Mouse (Mus musculus): ENCODE results near the gene Rpl3. TPM values are rescaled to one million over a fixed set of nuclear protein-coding genes. Genes with fewer than 3 reads are reported as not detected.

Rpl3 gene
- polyA plus RNA-seq, 1 experiment from 2014 or later = 1,133 TPM

- Histone ChIP-seq H3K27ac (ENCODE audit: low read length) (no peak overlapping the region), H3K4me1 (ENCODE audit: control insufficient read depth, insufficient read depth, low read length) (no peaks in the 10 kb centered on the region)
- whole genome bisulfite sequencing = 75% methylated on average over 4 of the region's 4 CpGs
These were observed 49.5 kb downstream of the Rpl3 start for GRCm38 (mm10) chr15:80042152-80042551.

DNA sequence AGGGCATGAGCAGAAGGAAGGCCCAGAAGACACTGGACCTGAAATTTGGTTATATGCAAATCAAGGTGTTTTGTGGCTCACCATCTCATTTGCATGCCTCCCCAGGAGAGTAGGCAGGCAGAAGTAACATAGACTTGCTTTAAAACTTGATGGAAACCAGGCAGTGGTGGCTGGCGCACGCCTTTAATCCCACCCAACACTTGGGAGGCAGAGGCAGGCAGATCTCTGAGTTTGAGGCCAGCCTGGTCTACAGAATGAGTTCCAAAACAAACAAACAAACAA is 53.6 kb downstream of the Rpl3 start:
- Histone ChIP-seq H3K27me3 (replicated peaks; ENCODE audit: control insufficient read depth, insufficient read depth, low read length) (no peaks in the 10 kb centered on the region), H3K9ac (ENCODE audit: low read depth, low read length) (no peak overlapping the region), H3K9me3 (ENCODE audit: control insufficient read depth, low read length) (no peaks in the 10 kb centered on the region), H3K4me2 (ENCODE audit: low read depth, low read length) (no peak overlapping the region), H3K36me3 (ENCODE audit: control insufficient read depth, insufficient read depth, low read length) (no peaks in the 10 kb centered on the region), H3K27ac (ENCODE audit: low read length) (no peak overlapping the region), H3K4me1 (ENCODE audit: control insufficient read depth, insufficient read depth, low read length) (no peaks in the 10 kb centered on the region), H3K4me3 (ENCODE audit: low read length) (no peak overlapping the region)
- ATAC-seq = no peak
- 91% methylated on average over 2 of the region's 2 CpGs for WGBS

More at GRCm38 (mm10) chr15:80042152-80042551, 49.5 kb downstream of the Rpl3 start:
- H3K9ac ChIP-seq (ENCODE audit: low read depth, low read length) = no peak overlapping the region
- H3K4me3 ChIP-seq (ENCODE audit: low read length) = no peak overlapping the region
- H3K9me3 ChIP-seq (ENCODE audit: control insufficient read depth, low read length) = no peaks in the 10 kb centered on the region
- no peak overlapping the region for H3K4me2 ChIP-seq (ENCODE audit: low read depth, low read length)
- no peaks in the 10 kb centered on the region for H3K36me3 ChIP-seq (ENCODE audit: control insufficient read depth, insufficient read depth, low read length)
- H3K27me3 ChIP-seq (replicated peaks; ENCODE audit: control insufficient read depth, insufficient read depth, low read length) = no peaks in the 10 kb centered on the region
- no peak for ATAC-seq

- WGBS = 74% methylated on average over 11 of the region's 11 CpGs
- Histone ChIP-seq H3K4me1 (ENCODE audit: control insufficient read depth, insufficient read depth, low read length) (no peaks in the 10 kb centered on the region), H3K36me3 (ENCODE audit: control insufficient read depth, insufficient read depth, low read length) (no peaks in the 10 kb centered on the region), H3K9me3 (ENCODE audit: control insufficient read depth, low read length) (no peaks in the 10 kb centered on the region), H3K9ac (ENCODE audit: low read depth, low read length) (no peak overlapping the region), H3K4me3 (ENCODE audit: low read length) (no peak overlapping the region), H3K4me2 (ENCODE audit: low read depth, low read length) (no peak overlapping the region), H3K27me3 (replicated peaks; ENCODE audit: control insufficient read depth, insufficient read depth, low read length) (no peaks in the 10 kb centered on the region), H3K27ac (ENCODE audit: low read length) (no peak overlapping the region)
- ATAC-seq = no peak
These were observed 54.2 kb downstream of the Rpl3 start for GRCm38 (mm10) chr15:80037255-80038109.

DNA sequence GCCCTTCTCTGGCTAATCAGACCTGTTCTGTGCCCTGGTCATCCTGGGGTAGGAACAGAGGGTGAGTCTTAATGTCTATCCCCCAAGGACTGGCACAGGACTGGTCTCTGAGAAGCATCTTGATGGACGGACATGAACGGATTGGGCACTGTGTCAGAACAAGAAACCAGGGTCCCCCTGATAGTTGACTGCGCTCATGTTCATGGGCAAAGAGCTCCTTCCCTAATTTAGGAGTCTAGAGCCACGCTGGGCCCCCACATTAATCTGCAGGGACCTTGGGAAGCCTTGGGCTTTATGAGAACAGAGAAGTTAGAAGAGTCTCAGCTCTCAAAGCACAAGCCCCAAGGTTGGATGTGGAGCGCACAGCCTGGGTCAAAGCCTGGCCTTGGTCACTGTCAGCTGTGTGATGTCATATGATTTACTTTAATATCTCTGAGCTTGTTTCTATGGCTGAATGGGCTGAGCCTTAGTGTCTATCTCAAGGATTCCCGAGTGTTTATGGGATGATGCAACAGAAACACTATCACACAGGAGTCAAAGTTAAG is 56.3 kb downstream of the Rpl3 start:
- 82% methylated on average over 6 of the region's 6 CpGs for WGBS
- no peaks in the 10 kb centered on the region for H3K9me3 ChIP-seq (ENCODE audit: control insufficient read depth, low read length)
- no peaks in the 10 kb centered on the region for H3K4me1 ChIP-seq (ENCODE audit: control insufficient read depth, insufficient read depth, low read length)
- no peak overlapping the region for H3K4me3 ChIP-seq (ENCODE audit: low read length)
- H3K27me3 ChIP-seq (replicated peaks; ENCODE audit: control insufficient read depth, insufficient read depth, low read length) = no peaks in the 10 kb centered on the region
- ATAC-seq = no peak
- no peaks in the 10 kb centered on the region for H3K36me3 ChIP-seq (ENCODE audit: control insufficient read depth, insufficient read depth, low read length)
- no peak overlapping the region for H3K4me2 ChIP-seq (ENCODE audit: low read depth, low read length)
- H3K27ac ChIP-seq (ENCODE audit: low read length) = no peak overlapping the region
- no peak overlapping the region for H3K9ac ChIP-seq (ENCODE audit: low read depth, low read length)

- Histone ChIP-seq H3K4me1 (ENCODE audit: control insufficient read depth, insufficient read depth, low read length) (no peaks in the 10 kb centered on the region), H3K9me3 (ENCODE audit: control insufficient read depth, low read length) (no peaks in the 10 kb centered on the region), H3K9ac (ENCODE audit: low read depth, low read length) (no peak overlapping the region), H3K4me2 (ENCODE audit: low read depth, low read length) (no peak overlapping the region), H3K27me3 (replicated peaks; ENCODE audit: control insufficient read depth, insufficient read depth, low read length) (no peaks in the 10 kb centered on the region), H3K36me3 (ENCODE audit: control insufficient read depth, insufficient read depth, low read length) (no peaks in the 10 kb centered on the region), H3K27ac (ENCODE audit: low read length) (no peak overlapping the region), H3K4me3 (ENCODE audit: low read length) (no peak overlapping the region)
- ATAC-seq = no peak
These were observed 56.8 kb downstream of the Rpl3 start for GRCm38 (mm10) chr15:80034913-80035312.

DNA sequence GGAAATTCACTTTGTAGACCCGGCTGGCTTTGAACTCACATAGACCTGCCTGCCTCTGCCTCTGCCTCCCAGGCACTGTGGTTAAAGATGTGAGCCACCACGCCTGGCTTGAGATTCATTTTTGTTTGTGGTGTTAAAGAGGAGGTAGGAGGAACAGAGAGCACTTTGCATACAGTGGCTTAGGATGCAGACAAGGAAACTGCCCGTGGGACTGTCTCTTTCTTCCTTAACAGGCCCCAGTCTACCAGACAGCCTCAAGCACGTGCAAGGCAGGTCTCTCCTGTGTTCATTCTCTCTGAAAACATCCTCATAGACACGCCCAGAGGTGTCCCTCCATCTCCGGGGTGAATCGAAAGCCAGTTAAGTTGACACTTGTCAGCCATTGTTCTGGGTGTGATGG is 57.3 kb downstream of the Rpl3 start:
- H3K9ac ChIP-seq (ENCODE audit: low read depth, low read length) = no peak overlapping the region
- no peaks in the 10 kb centered on the region for H3K36me3 ChIP-seq (ENCODE audit: control insufficient read depth, insufficient read depth, low read length)
- H3K4me3 ChIP-seq (ENCODE audit: low read length) = no peak overlapping the region
- ATAC-seq = no peak
- H3K4me2 ChIP-seq (ENCODE audit: low read depth, low read length) = no peak overlapping the region
- 67% methylated on average over 7 of the region's 7 CpGs for WGBS
- no peaks in the 10 kb centered on the region for H3K9me3 ChIP-seq (ENCODE audit: control insufficient read depth, low read length)
- H3K27ac ChIP-seq (ENCODE audit: low read length) = no peak overlapping the region
- no peaks in the 10 kb centered on the region for H3K27me3 ChIP-seq (replicated peaks; ENCODE audit: control insufficient read depth, insufficient read depth, low read length)
- no peaks in the 10 kb centered on the region for H3K4me1 ChIP-seq (ENCODE audit: control insufficient read depth, insufficient read depth, low read length)

GRCm38 (mm10) chr15:80031133-80031532 is 60.5 kb downstream of the Rpl3 start:
- H3K36me3 ChIP-seq (ENCODE audit: control insufficient read depth, insufficient read depth, low read length) = no peaks in the 10 kb centered on the region
- WGBS = 88% methylated on average over 4 of the region's 4 CpGs
- no peaks in the 10 kb centered on the region for H3K9me3 ChIP-seq (ENCODE audit: control insufficient read depth, low read length)
- no peak overlapping the region for H3K9ac ChIP-seq (ENCODE audit: low read depth, low read length)
- H3K4me2 ChIP-seq (ENCODE audit: low read depth, low read length) = no peak overlapping the region
- no peak overlapping the region for H3K27ac ChIP-seq (ENCODE audit: low read length)
- H3K27me3 ChIP-seq (replicated peaks; ENCODE audit: control insufficient read depth, insufficient read depth, low read length) = no peaks in the 10 kb centered on the region
- no peak overlapping the region for H3K4me3 ChIP-seq (ENCODE audit: low read length)
- H3K4me1 ChIP-seq (ENCODE audit: control insufficient read depth, insufficient read depth, low read length) = no peaks in the 10 kb centered on the region
- ATAC-seq = no peak

GRCm38 (mm10) chr15:80030399-80030798 is 61.3 kb downstream of the Rpl3 start:
- Histone ChIP-seq H3K4me1 (ENCODE audit: control insufficient read depth, insufficient read depth, low read length) (peaks cover 3% of the 10 kb centered on the region), H3K27me3 (replicated peaks; ENCODE audit: control insufficient read depth, insufficient read depth, low read length) (no peaks in the 10 kb centered on the region), H3K27ac (ENCODE audit: low read length) (no peak overlapping the region), H3K9me3 (ENCODE audit: control insufficient read depth, low read length) (no peaks in the 10 kb centered on the region), H3K9ac (ENCODE audit: low read depth, low read length) (no peak overlapping the region), H3K36me3 (ENCODE audit: control insufficient read depth, insufficient read depth, low read length) (no peaks in the 10 kb centered on the region), H3K4me3 (ENCODE audit: low read length) (no peak overlapping the region), H3K4me2 (ENCODE audit: low read depth, low read length) (no peak overlapping the region)
- 88% methylated on average over 10 of the region's 10 CpGs for WGBS
- no peak for ATAC-seq

DNA sequence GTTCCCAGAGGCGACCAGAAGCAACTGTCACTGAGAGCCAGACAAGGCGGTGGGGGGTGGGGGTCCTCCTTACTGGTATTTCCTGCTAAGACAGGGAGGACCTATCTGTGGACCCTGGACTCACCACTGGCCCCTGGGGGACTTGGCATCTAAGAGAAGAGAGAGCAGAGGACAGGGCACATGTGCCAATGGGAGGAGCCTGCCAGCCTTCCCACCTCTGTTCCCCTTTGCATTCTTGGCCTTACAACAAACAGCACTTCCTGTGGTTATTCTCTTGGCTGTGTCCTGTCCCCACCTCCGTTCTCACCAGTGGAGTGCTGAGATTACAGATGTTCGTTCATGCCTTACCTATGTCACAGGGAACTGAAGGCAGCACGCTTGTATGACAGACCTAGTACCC is 62.8 kb downstream of the Rpl3 start:
- 67% methylated on average over 5 of the region's 5 CpGs for WGBS
- H3K4me2 ChIP-seq (ENCODE audit: low read depth, low read length) = no peak overlapping the region
- H3K4me3 ChIP-seq (ENCODE audit: low read length) = no peak overlapping the region
- no peak overlapping the region for H3K9ac ChIP-seq (ENCODE audit: low read depth, low read length)
- no peaks in the 10 kb centered on the region for H3K36me3 ChIP-seq (ENCODE audit: control insufficient read depth, insufficient read depth, low read length)
- no peaks in the 10 kb centered on the region for H3K9me3 ChIP-seq (ENCODE audit: control insufficient read depth, low read length)
- H3K27me3 ChIP-seq (replicated peaks; ENCODE audit: control insufficient read depth, insufficient read depth, low read length) = no peaks in the 10 kb centered on the region
- no peak for ATAC-seq
- peaks cover 15% of the 10 kb centered on the region for H3K4me1 ChIP-seq (ENCODE audit: control insufficient read depth, insufficient read depth, low read length)
- no peak overlapping the region for H3K27ac ChIP-seq (ENCODE audit: low read length)
